Mouse (Mus musculus) forebrain, embryonic 14.5 days (tissue): Measurements from ENCODE around the gene 1110051M20Rik. TPM values are rescaled to one million over a fixed set of nuclear protein-coding genes. Genes with fewer than 3 reads are reported as not detected.
"Not testable (repeated sequence)": the region's sequence is repeated elsewhere in the genome, so short reads cannot be mapped to it uniquely, and the experiment has no call there.

Experiments used
- ATAC-seq: fragments of 200-750 bp; cut with Nextera tagmentation; 2 replicates; pipeline ENCODE4 v1.8.0; 2017; ENCODE audit warnings: mild to moderate bottlenecking, moderate library complexity
- DNase-seq: peaks from one replicate; pipeline ENCODE4 v3.0.0-alpha.2; 2015; ENCODE audit warnings: low spot score
- H3K27ac ChIP-seq: fragments of 300-500 bp; sonication (generic); 2 replicates; pipeline ENCODE4 v1.5.1; 2014; ENCODE audit warnings: low read depth, mild to moderate bottlenecking, control low read depth, low read length, moderate library complexity
- H3K27me3 ChIP-seq: fragments of 300-500 bp; sonication (generic); replicated peaks from 2 replicates; pipeline ENCODE4 v1.6.1; 2014; ENCODE audit warnings: low read length, control low read depth, mixed read lengths; ENCODE audit not compliant: control insufficient read depth, insufficient read depth
- H3K36me3 ChIP-seq: fragments of 300-500 bp; sonication (generic); 2 replicates; pipeline ENCODE4 v1.6.1; 2014; ENCODE audit warnings: low read length, control low read depth; ENCODE audit not compliant: control insufficient read depth, insufficient read depth
- H3K4me1 ChIP-seq: fragments of 300-500 bp; sonication (generic); 2 replicates; pipeline ENCODE4 v1.6.1; 2014; ENCODE audit warnings: antibody characterized with exemption, low read length, control low read depth; ENCODE audit not compliant: control insufficient read depth, insufficient read depth
- H3K4me2 ChIP-seq: fragments of 300-500 bp; sonication (generic); 2 replicates; pipeline ENCODE4 v1.6.1; 2014; ENCODE audit warnings: mild to moderate bottlenecking, control low read depth, low read length
- H3K4me3 ChIP-seq: fragments of 300-500 bp; sonication (generic); 2 replicates; pipeline ENCODE4 v1.5.1; 2014; ENCODE audit warnings: low read depth, low read length, control low read depth
- H3K9ac ChIP-seq: fragments of 300-500 bp; sonication (generic); 2 replicates; pipeline ENCODE4 v1.6.1; 2014; ENCODE audit warnings: mild to moderate bottlenecking, low read length, control low read depth, moderate library complexity
- H3K9me3 ChIP-seq: fragments of 300-500 bp; sonication (generic); replicated peaks from 2 replicates; pipeline ENCODE4 v1.6.1; 2016; ENCODE audit warnings: low read length, control low read depth, mixed read lengths; ENCODE audit not compliant: control insufficient read depth
- whole genome bisulfite sequencing: fragments of 180-500 bp; shearing (Covaris S2); extraction: QIAGEN DNeasy Blood & Tissue Kit; methylation state at CpG from one replicate; pipeline ENCODE4 v1.1.7; 2014; 5-methylcytosine and 5-hydroxymethylcytosine counted together
- polyA plus RNA-seq: library from polyadenylated mRNA; unstranded; fragments of >200 nt; fragmentation: Nextera tagmentation; extraction: Ambion mirVana; gene quantifications from 2 replicates; pipeline ENCODE4 v1.2.1, GENCODE M21; 2014

Gene 1110051M20Rik
- 168 and 170 TPM in 2 replicates for polyA plus RNA-seq

DNA sequence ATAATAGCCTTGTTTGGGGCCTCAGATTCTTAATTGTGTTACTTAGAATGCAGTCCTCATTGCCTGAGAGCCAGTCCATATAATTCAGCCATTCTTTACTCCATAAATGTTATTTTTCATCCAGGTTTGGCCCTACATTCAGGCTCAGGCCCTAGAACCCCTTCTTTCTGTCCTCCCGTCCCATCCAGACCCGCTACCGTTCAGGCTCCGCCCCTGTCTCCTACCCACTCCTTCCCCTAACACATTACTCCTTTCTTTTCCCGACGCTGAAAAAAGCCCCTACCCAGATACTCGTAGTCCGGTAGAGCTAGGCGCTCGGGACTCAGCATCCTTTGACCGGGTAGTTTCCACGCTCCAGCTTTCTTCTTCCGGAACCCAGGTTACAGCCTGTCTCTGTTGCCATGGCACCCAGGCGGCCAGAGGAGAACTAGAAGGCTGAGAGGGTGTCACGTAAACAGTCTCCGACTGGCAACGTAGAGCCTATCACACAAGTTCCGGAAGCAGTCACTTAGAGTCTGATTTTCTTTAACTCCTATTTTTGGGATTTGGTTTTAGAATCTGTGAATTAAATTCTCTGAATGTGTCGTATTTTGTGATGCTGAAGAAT, at the start of gene 1110051M20Rik:
Gene 1110051M20Rik, minus strand, starts transcription at position 419 of the 607 bp plus-strand sequence.
- peak within 1 kb of the TSS; percentile 69 for H3K4me3 ChIP-seq
- DNase-seq (peak; percentile 96), ATAC-seq (peak; percentile 98)
- H3K27me3 ChIP-seq = no peaks in the 10 kb centered on the region
- WGBS = under 1% methylated on average over 19 of the region's 19 CpGs
- peaks cover 6% of the 10 kb centered on the region; the same call in 1 of the 2 replicates for H3K4me1 ChIP-seq
- peak within 1 kb of the TSS; percentile 77 for H3K9ac ChIP-seq
- H3K27ac ChIP-seq = peak within 1 kb of the TSS; percentile 78
- H3K4me2 ChIP-seq = peak within 1 kb of the TSS; percentile 76
- no peaks in the 10 kb centered on the region for H3K9me3 ChIP-seq
- no peaks in the 10 kb centered on the region for H3K36me3 ChIP-seq

DNA sequence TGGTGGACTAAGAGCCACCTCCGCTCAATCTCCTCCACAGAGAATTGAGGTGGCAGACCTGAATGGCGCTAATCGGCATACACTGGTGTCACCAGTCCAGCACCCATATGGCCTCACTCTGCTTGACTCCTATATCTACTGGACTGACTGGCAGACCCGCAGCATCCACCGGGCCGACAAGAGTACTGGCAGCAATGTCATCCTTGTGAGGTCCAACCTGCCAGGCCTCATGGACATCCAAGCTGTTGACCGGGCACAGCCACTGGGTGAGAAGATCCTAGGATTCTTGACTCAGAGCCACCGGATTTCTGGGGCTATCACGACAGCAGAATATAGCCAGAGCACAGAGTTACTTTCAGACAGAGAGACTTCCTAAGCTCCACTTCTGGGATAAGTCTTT, 49.5 kb upstream of the 1110051M20Rik start:
- ATAC-seq (no peak), DNase-seq (no peak)
- no peak overlapping the region for H3K9ac ChIP-seq
- no peak overlapping the region for H3K4me2 ChIP-seq
- peaks cover 81% of the 10 kb centered on the region for H3K36me3 ChIP-seq
- H3K27me3 ChIP-seq = no peaks in the 10 kb centered on the region
- no peak overlapping the region for H3K4me3 ChIP-seq
- no peaks in the 10 kb centered on the region for H3K9me3 ChIP-seq
- H3K27ac ChIP-seq = no peak overlapping the region
- H3K4me1 ChIP-seq = no peaks in the 10 kb centered on the region
- WGBS = 97% methylated on average over 9 of the region's 9 CpGs

DNA sequence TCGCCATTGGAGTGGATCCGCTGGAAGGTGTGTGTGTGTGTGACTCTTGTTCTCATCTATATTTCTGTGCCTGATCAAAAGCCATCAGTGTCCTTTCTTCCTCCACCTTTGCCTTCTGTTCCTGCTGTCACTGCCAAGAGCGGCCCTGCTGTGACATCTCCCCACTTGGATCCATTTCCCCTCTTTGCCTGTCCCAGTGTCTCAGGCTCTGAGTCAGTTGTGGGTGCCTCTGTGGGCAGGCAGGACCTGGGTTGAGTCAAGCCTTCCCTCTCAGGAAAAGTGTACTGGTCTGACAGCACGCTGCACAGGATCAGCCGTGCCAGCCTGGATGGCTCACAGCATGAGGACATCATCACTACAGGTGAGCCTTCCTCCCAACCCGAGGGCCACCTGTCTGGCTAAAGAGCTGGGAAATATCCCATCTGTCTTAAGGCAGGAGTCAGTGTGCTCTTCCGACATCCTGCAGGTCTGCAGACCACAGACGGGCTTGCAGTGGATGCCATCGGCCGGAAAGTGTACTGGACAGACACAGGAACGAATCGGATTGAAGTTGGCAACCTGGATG, 47.6 kb upstream of the 1110051M20Rik start:
- DNase-seq = no peak
- WGBS = 94% methylated on average over 12 of the region's 12 CpGs
- Histone ChIP-seq H3K4me1 (no peaks in the 10 kb centered on the region), H3K4me3 (no peak overlapping the region), H3K4me2 (no peak overlapping the region), H3K9me3 (no peaks in the 10 kb centered on the region), H3K27ac (no peak overlapping the region), H3K27me3 (no peaks in the 10 kb centered on the region), H3K36me3 (peaks cover 81% of the 10 kb centered on the region), H3K9ac (no peak overlapping the region)
- ATAC-seq = no peak

DNA sequence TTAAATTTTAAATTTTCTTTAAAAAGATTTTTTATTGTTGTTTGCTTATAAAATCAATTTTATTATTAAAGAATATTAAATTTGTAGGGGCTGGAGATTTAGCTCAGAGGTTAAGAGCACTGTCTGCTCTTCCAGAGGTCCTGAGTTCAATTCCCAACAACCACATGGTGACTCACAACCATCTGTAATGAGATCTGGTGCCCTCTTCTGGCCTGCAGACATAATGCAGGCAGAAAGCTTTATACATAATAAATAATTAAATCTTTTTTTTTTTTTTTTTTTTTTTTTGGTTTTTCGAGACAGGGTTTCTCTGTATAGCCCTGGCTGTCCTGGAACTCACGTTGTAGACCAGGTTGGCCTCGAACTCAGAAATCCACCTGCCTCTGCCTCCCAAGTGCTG, 42.8 kb upstream of the 1110051M20Rik start:
- WGBS = 65% methylated on average over 3 of the region's 3 CpGs
- H3K36me3 ChIP-seq = peaks cover 74% of the 10 kb centered on the region
- not testable (repeated sequence) for DNase-seq, H3K9me3 ChIP-seq, ATAC-seq, H3K27ac ChIP-seq, H3K4me3 ChIP-seq, H3K4me1 ChIP-seq, H3K9ac ChIP-seq, H3K27me3 ChIP-seq, H3K4me2 ChIP-seq

DNA sequence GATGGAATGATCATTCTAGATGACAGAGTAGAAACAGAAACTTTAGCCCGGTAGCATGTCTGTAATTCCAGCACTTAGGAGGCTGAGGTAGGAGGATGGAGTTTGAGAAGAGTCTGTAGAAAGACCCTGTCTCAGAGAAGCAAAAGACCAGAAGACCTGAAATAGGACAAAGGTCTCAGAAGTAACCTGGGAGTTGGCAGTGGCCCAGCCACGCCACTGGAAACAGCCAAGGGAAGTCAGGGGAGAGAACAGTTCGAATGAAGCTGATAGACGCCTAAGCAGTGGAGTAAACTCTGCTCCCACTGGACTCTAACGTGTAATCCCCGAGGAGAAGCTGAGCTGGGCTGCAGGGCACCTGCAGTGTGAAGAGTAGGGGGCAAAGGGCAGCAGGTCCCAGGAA, 40.8 kb upstream of the 1110051M20Rik start:
- H3K4me3 ChIP-seq = no peak overlapping the region
- H3K36me3 ChIP-seq = peaks cover 65% of the 10 kb centered on the region
- no peak overlapping the region for H3K9ac ChIP-seq
- DNase-seq = no peak
- H3K9me3 ChIP-seq = no peaks in the 10 kb centered on the region
- no peaks in the 10 kb centered on the region for H3K4me1 ChIP-seq
- H3K27me3 ChIP-seq = no peaks in the 10 kb centered on the region
- 87% methylated on average over 6 of the region's 6 CpGs for WGBS
- no peak for ATAC-seq
- no peak overlapping the region for H3K27ac ChIP-seq
- H3K4me2 ChIP-seq = no peak overlapping the region

DNA sequence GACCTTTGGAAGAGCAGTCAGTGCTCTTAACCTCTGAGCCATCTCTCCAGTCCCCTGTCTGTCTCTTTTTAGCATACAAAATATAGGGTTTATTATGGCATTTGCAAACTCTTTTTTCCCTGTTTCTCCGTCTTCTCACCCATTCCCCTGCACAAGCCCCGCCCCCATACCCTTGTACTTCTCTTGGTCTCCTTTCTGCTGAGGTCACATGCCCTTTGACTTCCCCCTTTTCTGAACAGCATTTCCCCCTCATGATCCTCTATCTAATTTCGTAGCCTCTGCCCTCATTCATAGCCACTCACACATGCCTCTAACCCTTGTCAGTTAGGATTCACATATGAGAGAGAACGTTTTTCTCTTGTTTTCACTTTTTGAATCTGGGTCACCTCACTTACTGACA, 40.2 kb upstream of the 1110051M20Rik start:
- H3K27ac ChIP-seq = no peak overlapping the region
- DNase-seq (no peak), ATAC-seq (no peak)
- peaks cover 61% of the 10 kb centered on the region for H3K36me3 ChIP-seq
- no peak overlapping the region for H3K9ac ChIP-seq
- H3K27me3 ChIP-seq = no peaks in the 10 kb centered on the region
- no peaks in the 10 kb centered on the region for H3K9me3 ChIP-seq
- WGBS = 83% methylated on average over 4 of the region's 4 CpGs
- no peaks in the 10 kb centered on the region for H3K4me1 ChIP-seq
- H3K4me2 ChIP-seq = no peak overlapping the region
- no peak overlapping the region for H3K4me3 ChIP-seq

DNA sequence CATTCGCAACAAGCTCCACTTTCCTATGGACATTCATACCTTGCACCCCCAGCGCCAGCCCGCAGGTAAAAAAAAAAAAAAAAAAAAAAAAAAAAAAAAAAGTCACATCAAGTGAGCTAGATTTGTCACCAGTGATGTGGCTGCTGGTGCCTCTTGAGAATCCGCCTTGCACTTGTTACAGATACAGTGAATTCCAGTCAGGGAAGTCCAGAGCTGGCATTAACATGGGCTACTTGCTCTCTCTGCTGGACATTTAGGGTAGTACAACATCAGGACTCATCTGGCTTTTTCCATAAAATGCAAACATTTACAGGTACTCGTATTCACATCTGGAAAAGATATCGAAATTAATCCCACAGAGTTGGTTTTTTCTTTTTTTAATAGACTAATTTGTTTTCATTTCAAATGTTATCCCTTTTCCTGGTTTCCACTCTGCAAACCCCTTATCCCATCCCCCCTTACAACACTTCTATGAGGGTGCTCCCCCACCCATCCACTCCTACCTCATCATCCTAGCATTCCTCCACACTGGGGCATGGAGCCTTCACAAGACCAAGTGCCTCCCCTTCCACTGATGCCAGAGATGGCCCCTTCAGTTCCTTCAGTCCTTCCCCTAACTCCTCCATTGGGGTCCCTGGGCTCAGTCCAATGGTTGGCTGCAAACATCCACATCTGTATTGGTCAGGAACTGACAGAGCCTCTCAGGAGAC, 36.5 kb upstream of the 1110051M20Rik start:
- ATAC-seq (peak; percentile 78; the same call in 1 of the 2 replicates), DNase-seq (peak; percentile 92)
- no peaks in the 10 kb centered on the region for H3K27me3 ChIP-seq
- H3K4me1 ChIP-seq = no peaks in the 10 kb centered on the region
- WGBS = 65% methylated on average over 6 of the region's 6 CpGs
- no peaks in the 10 kb centered on the region for H3K9me3 ChIP-seq
- no peak overlapping the region for H3K9ac ChIP-seq
- no peak overlapping the region for H3K27ac ChIP-seq
- no peak overlapping the region for H3K4me3 ChIP-seq
- H3K36me3 ChIP-seq = peaks cover 62% of the 10 kb centered on the region
- no peak overlapping the region for H3K4me2 ChIP-seq

DNA sequence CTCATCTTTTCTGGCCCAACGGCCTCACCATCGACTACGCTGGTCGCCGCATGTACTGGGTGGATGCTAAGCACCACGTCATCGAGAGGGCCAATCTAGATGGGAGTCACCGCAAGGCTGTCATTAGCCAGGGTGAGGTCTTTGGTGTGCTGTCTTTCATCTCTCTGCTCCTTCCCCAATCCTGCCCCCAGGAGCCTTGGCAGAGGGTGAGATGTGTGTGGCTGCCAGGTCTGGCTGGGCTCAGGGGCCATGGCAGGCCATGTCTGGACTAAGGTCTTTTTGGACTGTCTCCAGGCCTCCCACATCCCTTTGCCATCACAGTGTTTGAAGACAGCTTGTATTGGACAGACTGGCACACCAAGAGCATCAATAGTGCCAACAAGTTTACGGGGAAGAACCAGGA, 35.9 kb upstream of the 1110051M20Rik start:
- ATAC-seq = peak; percentile 13; the same call in 1 of the 2 replicates
- peaks cover 62% of the 10 kb centered on the region for H3K36me3 ChIP-seq

DNA sequence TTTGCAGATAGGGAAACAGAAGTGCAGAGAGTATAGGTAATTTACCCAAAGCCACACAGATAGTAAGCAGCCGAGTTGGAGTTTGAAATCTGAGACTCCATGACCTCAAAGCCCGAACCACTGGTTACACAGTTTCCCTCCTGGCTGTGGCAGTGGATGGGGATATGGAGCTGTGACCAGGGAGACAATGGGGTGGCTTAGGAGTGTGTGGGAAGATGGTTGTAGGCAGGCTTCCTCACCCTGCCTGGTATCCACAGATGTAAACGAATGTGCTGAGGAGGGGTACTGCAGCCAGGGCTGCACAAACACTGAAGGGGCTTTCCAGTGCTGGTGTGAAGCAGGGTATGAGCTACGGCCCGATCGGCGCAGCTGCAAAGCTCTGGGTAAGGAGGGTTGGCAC, 32.3 kb upstream of the 1110051M20Rik start:
- H3K4me1 ChIP-seq = no peaks in the 10 kb centered on the region
- H3K27ac ChIP-seq = no peak overlapping the region
- H3K9ac ChIP-seq = no peak overlapping the region
- no peaks in the 10 kb centered on the region for H3K27me3 ChIP-seq
- no peak overlapping the region for H3K4me2 ChIP-seq
- no peak overlapping the region for H3K4me3 ChIP-seq
- peaks cover 68% of the 10 kb centered on the region for H3K36me3 ChIP-seq
- no peak for ATAC-seq
- 92% methylated on average over 7 of the region's 7 CpGs for WGBS
- DNase-seq = no peak
- H3K9me3 ChIP-seq = no peaks in the 10 kb centered on the region

More for the DNA sequence above, 35.9 kb upstream of the 1110051M20Rik start:
- Histone ChIP-seq H3K9me3 (no peaks in the 10 kb centered on the region), H3K4me3 (no peak overlapping the region), H3K9ac (no peak overlapping the region), H3K4me1 (no peaks in the 10 kb centered on the region), H3K4me2 (no peak overlapping the region), H3K27me3 (no peaks in the 10 kb centered on the region), H3K27ac (no peak overlapping the region)
- no peak for DNase-seq
- WGBS = 85% methylated on average over 9 of the region's 9 CpGs
